Mouse (Mus musculus) forelimb bud, embryonic 11.5 days (tissue): ENCODE measurements at regions not wholly inside any gene's neighbourhood (a gene's known extent, or its start where the extent isn't known, plus 50 kb on each side); places are given as distances from the start of the nearest gene placed in this dataset.

Experiments
- DNase-seq: peaks from one replicate; pipeline ENCODE4 v3.0.0-alpha.2; 2012; ENCODE audit warnings: low read depth, low spot score

DNA sequence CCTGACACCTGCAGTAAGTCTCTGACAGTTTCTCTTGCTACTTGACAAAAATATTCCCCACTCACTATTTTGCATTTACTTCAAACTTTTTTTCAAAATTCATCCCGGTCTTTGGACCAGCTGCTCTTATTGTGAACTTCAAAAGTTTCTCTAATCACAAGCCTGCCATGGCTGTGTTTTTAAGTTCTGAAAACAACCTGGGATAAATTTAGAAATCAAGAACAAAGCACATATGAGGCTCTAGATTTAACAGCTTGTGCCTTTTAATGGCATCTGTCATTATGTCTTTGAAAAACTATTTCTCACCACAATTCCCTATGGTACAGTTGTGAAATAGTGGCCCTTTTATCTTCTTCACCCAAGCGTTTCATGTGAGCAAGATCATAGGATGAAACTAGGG is 232.4 kb upstream of the Kcnd2 start:
- DNase-seq = no peak

DNA sequence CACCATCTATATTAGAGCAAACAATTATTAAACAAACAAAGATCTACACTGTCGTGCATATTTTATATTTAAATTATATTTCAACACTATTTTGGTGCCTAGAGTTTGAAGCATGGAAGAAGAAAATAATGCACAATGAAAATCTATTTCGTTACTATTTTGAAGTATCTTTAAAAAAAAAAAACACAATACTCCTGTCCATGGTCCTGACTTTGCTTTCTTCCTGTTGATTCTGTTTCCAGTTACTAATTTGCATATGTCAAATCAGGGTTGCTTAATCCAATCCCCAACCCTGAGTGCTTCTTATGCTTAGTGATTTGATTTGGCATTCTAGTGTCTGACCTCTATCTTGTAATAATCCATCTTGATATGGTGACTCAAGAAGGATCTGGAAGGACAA is 210.2 kb upstream of the Kcnd2 start:
- DNase-seq = no peak

DNA sequence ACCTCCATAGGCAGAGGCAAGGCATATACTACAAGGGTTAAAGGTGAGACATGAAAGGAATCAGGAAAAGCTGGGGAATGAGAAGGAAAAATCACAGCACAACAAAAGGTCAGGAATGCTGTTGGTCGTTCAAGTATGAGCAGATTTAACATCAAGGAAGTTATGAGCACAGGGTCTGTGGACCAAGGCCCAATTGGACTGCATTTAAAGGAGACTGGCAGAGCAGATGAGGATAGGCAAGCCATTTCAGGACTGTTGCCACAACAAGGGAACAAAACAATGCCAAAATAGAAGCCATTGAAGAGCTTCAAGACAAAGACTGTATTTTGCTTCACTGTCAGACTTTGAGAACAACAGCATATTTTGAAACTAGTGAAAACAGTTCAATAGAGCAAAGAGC is 167.4 kb upstream of the Kcnd2 start:
- DNase-seq = no peak

DNA sequence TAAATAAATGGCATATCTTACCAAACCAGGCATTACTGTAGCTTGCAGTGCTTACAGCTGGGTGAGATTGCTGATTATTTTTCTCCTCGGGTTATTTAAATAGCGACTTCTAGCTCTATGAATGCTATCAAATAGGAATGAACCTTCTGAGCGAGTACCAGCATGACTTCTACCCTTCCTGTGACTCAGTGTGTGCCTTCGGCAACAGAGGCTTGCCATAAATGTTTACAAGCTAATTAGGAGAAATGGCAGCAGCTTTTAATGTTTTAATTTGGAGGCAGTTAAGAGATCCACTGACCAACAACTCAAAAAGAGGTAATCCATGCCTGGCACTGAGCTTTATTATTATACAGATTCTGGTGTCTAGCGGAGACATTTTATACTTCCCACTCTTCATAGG is 122.3 kb upstream of the Kcnd2 start:
- DNase-seq = peak; percentile 51

DNA sequence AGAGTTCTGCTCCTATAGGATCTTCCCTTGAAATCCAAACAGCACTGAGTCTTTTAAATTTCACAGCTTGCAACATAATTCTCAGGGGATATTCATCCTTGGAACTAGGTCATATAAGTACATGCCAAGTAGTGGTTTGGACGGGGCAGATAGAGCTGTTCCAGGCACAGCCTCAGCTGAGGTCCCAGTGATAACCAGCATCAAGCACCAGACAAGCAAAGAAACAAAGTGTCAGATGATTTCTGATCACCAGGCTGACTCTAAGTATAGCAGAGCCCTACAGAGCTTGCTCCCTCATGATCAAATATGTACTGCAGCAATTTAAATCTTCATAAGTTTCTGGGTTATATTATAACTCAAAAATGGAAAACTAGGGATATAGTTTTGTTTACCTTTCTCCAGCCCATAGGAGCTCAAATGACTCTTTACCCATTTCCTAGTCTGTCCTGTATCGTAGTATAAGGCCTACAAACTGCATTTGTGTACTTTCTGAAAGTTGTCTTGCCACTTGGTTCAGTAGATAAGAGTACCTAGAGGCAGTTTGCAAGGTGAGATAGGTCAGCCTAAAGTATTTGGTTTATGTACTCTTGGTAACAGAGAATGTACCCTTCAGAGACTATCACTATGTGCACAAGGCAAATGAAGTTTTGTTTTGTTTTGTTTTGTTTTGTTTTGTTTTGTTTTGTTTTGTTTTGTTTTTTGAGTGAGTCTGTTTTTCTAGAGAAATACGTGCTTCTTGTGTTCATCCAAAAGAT is 103.9 kb upstream of the Kcnd2 start:
- DNase-seq = no peak

DNA sequence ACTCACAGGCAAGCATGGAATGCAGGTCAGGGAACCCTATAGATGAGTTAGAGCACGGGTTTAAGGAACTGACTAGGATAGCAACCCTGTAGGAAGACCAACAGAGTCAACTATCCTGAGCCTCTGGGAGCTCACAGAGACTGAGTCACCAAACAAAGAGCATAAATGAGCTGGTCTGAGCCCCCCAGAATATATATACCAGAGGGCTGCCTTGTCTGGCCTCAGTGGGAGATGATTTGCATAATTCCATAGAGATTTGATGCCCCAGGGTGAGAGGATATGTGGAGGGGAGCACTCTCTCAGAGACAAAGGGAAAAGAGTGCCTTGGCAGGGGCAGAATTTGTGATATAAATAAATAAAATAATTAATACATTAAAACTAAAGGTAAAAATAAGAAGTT is 93.2 kb upstream of the Kcnd2 start:
- DNase-seq = no peak

DNA sequence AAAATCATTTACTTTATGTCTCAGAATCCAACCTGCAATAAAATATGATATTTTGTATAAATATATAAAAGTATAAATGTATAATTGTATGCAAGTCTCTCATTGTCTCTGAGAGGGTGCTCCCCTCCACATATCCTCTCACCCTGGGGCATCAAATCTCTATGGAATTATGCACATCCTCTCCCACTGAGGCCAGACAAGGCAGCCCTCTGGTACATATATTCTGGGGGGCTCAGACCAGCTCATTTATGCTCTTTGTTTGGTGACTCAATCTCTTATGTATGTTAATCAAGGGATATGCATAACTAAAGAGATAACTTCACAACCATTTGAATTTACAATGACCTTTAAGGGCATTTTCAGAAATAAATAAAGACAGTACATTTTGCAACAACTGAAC is 92.5 kb upstream of the Kcnd2 start:
- DNase-seq = no peak
